Mouse (Mus musculus) ES-CJ7 (cell line): ENCODE results near the gene Cep55.

Experiments used
- DNase-seq: peaks from one replicate; pipeline ENCODE4 v3.0.0; 2011; ENCODE audit warnings: low read depth, low spot score

The Cep55 gene

DNA sequence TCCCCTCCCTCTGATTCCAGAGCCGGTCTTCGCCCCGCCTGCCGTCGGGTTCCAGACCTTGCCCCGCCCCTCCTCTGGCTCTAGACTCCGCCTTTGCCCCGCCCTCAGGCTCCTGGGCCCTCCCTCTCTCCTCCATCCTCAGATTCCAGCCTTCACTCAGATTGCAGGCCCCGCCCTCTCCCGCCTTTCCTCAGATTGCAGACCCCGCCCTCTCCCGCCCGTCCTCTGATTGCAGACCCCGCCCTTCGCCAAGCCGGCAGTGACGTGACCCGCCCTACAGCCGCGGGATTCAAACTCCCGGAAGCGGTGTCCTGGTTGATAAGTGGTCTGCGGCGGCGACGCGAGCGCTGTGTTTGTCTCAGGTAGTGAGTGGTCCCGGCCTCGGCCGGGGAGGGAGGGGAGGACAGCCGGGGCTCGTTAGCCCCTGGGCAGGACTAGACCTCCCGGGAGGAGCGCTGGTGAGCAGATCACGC, at the start of gene Cep55:
Gene Cep55, plus strand, starts transcription at position 292 of the 473 bp plus-strand sequence.
- peak; percentile 99 for DNase-seq

DNA sequence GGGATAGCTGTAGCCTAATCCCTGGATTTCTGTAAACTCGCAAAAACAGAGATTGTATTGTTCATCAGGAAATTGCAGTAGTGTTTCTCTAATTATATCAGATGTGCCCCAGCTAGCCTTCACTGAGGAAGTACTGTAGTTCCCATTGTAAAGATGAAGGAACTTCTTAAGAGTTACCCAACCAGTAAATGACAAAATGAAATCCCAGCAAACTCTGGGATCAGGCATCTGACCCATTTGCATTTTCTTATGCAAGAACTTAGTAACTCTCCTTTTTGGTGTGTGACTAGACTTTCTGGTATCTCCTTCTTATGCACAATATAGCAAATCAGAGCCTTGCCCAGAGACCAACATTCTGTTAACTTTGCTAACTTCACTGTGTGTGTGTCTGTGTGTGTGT, 43.4 kb upstream of the Cep55 start:
- DNase-seq, result no peak

DNA sequence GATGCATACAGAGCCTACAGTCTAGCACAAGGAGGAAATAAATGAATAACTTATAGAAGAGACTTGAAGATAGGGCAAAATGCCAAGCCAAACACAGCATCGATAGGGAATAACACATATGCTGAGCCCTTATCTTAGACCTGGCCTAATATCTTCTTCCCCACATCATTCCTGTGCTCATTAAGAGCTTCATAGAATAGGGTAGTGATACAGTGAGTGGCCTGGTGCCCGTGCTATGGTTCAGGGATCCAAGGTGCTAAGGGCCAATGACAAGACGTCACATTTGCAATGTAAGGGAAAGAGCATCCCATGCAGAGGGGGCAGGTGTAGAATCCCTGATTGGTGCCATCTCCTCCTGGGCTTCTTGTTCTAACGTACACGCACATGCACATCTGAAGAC, 40.4 kb upstream of the Cep55 start:
- DNase-seq, result no peak

DNA sequence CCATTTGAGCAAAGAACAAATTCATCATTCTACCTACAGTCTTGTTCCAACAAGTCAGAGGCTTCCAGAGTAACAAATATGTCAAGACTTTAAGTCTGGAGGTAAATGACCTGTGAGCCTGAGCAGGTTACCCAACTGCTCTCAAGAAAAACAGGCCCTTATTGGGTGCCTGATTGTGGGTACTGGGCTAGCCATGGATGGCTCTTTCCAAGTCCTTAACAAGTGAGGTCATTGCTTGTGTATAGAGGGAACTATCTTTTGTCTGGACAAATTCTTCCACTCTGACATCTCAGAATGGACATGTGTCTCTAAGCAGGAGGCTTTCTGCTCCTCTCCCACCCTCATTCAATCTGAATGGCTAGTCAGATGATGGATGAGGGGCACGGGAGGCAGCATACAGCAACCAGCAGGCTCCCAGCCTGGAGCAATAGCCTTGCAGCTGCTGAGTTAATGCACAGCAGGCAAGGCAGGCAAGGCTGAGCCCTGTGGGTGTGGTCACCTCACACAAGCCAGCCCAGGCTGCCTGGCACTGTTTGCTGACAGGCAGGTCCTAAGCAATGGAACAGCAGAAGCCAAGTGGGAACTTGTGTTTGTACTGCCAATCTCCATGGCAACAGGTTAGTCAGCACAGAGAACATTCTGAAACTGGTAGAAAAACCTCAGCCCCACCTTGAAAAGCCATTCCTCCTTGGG, 39.5 kb upstream of the Cep55 start:
- DNase-seq, result peak; percentile 78

DNA sequence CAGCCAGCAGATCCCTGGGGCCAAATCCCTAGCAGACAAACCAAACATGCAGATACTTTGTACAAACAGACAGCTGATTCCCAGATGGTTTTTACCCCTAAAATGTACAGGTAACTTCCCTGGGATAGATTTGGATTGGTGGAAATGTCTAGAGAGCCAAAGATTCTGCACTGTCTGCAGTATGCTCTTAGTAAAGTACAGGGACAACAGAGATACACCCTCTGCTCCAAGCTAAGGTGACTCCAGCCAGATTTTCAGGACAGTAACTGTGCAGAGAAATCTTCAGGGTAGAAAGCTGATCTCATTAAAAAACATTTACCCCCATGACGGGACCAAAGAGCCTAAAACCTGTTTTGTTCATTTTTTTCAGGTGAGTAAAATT, 38.9 kb upstream of the Cep55 start:
- DNase-seq, result no peak

DNA sequence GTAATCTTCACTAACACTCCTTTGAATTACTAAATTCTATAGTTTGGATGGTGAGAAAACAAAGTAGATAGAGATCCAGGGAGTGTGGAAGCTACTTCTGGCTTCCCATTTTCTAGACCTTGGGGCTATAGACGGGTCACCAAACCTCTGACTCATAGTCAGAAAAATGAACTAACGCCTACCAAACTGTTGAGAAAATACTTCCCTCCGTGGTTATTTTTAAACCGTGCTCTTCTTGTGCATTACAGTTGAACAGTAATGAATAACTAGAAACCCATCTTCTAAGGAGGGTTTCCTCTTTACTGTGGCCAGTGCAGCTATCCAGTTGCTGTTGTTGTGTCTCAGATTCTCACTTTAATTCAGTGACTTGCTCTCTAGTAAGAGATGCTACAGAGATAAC, 32.1 kb upstream of the Cep55 start:
- DNase-seq, result no peak

DNA sequence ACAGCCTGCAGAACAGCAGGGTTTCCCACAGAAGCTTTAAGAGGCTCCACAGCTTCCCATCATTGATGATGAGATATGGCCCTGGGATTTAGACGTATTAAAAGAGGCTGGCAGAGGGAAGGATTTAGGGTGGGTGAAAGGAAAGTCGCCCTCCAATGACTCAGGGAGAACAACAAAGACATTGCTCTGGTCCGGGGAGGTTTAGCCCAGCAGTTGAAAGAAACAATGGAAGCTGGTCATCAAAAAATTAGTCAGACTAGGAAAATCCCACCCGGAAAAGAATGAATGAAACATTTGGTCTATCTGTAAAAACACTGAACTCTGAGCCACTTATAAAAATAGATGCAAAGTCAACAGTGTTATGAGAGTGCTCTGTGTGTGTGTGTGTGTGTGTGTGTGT, 31.2 kb upstream of the Cep55 start:
- DNase-seq, result no peak

DNA sequence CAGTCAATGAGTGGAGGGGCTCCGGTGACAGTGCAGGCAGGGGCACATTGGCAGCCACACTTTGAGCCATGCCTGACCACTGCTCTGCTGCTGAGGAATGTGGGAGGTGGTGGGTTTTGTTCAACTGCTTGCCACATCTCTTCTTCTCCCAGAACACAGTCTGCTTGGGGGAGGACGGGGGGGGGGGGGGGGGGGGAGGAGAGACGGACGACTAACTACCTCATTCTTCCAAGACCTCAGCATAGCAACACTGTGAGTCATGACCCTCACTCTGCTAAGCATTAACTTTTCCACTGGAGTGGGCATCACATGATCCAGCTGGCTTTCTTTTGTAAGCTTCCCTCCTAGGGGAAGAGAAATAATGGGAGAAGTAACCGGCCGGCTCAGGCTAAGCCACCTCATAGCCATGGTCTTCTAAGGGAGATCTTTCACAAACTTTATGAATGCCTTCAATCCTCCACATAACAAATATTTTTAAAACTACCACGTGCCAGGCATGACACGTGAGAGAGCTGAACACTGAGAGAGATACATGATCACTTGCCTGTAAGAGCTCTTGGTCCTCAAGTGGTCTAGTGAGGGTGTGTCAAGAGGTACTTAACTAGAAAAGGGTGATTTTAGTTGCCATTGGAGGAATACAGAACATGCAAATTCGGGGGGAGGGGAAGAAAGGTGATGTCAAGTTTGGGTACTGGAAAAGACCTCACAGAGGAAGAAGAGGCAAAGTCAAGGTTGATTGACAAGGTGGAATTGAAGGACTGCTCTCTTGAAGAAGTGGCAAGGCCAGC, 29.4 kb upstream of the Cep55 start:
- DNase-seq, result peak; percentile 57

DNA sequence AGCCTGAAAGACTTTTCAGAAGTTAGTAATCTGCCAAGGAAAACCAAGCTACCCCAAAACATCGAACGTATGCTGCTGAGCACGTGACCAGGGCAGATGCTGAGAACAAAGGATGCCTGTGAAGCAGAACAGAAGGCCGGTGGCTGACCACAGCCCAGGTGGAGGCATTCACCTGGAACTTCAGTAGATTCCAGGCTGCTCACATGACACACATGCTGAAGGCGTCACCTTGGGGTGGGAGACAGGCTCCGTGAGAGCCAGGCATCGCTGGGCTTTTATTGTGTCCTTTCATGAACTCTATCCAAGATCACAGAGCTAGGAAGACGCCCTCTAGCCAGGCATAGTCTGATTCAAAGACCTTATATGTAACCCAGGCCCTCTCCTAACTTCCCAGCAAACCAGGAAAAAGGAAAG, 28.6 kb upstream of the Cep55 start:
- DNase-seq, result no peak

DNA sequence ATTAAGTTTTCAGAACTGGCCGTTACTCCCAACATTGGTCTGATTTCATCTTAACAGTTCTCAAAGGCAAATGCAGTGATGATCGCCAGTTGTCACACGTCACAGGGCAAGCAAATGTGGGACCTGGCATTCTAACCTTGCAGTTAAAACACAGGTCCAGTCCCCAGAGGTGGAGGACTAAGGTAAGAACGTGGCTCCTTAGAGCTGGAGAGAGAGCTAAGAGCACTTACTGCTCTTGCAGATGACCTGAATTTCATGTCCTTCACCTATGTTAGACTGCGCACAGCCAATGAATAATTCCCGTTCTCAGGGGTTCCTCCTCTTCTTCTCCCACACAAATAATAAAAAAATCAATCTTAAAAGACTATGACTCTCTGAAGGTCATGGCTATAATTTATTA, 27.4 kb upstream of the Cep55 start:
- no peak for DNase-seq

DNA sequence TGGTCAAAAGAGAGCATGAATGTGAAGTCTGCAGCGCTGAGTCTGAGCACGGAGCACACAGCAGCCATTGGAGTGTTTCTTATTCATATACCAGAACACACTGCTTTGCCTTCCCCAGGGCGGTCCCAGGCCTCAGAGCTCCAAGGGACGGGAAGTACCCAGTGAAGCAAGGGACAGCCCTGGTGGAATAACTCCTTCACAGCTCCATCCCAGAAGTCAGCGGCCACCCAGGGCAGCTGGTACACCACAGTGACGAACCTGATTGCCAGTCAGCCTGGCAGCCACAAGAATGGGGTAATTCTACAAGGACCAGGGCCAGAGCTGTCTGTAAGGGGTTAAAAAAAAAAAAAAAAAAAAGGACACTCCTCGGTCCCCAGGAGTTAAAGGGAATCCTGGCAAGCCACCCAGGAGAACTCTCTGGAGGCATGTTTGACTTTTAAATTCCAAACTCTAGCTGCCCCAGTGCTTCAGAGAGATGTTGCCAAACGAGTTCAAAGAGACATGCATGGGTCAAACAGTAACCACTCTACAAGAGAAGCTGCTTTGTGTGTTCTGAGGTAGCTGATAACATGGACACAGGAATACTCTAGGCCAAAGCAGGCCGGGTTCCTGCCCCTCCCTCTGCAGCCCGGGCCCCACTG, 26.8 kb upstream of the Cep55 start:
- no peak for DNase-seq

DNA sequence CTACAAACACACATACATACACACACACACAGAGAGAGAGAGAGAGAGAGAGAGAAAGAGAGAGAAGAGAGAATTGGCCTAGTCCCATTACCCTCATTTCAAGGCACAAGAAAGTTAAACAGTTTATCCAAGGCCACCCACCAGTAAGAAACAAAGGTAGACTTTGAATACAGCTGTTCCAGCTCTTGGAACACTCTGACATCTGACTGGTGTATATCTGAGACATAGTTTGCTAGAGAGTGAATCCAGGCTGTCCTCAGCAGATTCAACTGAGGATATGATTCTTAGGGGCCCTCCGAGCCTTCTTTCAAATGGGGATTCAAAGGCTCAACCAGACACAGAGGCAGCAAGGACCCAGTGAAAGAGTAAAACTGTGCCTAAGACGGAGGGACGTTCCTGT, 25.5 kb upstream of the Cep55 start:
- DNase-seq, result no peak

DNA sequence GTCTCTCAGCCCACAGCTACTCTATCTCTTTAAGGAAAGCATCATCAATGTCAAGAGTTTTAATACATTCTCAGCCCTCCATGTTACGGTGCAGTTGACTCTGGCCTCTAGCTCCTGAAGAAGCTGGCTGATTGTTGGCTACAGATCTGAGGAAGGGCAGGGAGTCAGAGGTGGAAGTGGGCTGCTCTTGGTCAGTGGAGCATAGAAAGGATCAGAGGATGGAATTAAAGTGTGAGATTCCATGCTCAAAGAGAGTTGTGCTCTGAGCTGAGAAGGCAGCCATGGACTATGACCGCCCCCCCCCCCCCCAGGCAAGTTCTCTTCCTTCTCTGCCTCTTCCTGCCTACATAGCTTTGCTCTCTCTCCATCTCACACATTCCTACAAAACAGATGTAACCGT, 24.9 kb upstream of the Cep55 start:
- DNase-seq, result no peak

DNA sequence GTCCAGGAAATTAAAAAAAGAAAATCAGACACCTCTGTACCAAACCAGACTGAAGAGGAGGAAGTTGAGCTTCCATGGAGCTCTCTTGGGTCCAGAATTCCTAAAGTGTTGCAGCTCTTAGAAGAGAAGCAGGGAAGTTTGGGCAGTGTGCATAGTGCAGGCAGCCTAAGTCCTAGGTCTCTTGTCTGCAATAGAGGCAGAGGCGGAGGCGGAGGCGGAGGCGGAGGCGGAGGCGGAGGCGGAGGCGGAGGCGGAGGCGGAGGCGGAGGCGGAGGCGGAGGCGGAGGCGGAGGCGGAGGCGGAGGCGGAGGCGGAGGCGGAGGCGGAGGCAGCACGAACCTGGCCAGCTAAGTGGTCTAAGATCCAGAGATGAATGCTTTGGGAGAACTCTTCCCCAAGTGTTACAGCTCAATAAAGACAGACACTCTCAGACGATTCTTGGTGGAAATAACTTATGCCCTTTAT, 24.1 kb upstream of the Cep55 start:
- no peak for DNase-seq

DNA sequence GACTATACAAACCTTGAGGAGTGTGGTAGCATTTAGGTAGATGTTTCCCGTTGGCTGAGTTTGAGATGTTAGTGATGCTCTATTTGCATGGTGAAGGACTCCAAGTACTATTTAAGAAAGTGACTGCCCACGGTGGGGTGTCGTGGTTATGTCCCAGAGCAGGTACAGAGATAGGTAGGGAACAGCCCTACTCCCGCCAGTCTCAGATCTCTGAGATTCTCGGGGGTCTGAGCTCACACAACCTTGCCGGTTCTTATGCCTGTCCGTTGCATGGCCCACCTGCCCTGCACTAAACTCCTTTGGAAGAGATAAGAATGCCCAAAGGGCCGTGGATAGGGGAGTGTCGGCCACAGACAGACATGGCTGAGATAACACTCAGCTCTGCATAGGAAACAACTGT, 23.7 kb upstream of the Cep55 start:
- no peak for DNase-seq

DNA sequence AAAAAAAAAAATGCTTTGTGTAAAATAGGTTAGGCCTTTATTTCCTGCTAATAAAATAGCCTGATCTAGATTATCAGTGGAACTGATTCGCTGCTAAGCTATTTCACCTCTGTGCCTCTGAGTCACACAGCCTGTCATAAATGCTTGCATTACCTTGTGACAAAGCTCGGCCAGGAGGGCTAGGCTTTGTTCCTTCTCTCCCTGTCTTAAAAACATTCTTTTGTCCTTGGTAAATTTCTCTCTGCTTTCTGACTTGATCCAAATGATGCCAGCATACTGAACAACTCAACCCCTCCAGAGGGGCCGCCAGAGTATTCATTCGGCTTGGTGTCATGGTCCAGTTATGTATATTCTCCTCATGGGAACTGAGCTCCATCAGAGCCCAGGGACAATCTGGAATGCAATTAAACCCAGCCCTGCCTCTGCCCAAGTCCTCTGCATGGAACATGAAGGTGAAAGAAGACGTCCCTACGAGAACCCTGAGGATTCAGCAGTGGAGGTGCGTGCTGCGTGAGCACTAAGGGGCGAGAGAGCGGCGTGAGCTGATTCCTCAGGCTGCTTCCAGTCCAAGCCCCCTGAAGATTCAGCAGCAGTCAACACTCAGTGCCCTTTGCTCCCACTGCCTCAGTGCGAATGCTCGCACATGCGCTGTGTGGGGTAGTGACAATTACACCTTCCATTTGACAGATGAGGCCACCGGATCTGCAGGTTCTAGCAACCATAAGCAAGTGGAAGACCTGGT, 21.6 kb upstream of the Cep55 start:
- no peak for DNase-seq

DNA sequence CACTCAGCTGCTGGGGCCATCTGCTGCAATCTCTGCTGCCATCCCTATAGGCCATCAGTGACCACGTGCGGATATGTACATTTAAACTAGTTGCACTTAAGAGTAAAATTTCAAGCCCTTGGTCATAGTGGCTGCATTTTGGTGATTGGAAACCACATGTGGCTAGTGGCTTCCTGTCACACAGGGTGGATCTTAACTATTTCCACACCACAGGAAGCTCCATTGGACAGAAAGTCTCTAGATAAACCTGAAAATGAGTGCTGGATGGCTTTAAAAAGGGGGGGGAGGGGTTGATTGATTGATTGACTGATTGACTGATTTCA, 21.1 kb upstream of the Cep55 start:
- no peak for DNase-seq

DNA sequence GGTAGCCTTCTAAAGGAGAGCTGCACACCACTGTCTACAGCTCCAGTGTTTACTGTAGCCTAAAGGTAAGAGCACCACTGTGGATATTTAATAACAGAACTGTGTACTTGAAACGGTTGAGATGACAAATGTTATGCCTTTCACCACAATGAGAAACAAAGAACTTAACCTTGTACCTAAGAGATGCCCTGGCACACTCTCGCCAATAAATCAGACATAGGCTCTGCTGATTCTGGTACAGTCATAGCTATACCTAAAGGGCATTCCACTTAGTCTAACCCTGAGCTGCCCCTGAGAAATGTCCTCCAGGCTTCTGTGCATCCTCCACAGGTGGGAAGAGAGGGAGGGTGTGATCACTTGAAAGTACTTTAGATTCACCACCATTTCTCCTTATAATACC, 20.1 kb upstream of the Cep55 start:
- no peak for DNase-seq

DNA sequence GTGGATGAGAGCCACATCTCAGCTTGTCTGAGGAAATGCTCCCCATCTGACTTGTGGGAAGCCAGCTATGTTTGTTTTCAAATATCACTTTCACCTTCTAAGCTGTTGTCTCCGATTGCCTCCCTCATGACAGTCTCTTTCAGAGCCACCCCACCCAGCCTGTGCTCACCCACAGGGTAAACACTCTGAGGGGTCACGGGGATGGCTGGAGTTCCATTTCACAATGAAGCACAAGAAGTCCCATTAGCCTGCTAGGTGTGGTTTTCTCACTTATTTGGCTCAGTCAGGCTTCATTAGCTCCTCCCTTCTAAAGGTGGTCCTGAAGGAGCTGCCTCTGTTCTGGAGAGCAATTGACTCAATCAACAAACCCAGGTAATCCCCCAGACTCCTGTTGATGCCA, 19.0 kb upstream of the Cep55 start:
- no peak for DNase-seq

DNA sequence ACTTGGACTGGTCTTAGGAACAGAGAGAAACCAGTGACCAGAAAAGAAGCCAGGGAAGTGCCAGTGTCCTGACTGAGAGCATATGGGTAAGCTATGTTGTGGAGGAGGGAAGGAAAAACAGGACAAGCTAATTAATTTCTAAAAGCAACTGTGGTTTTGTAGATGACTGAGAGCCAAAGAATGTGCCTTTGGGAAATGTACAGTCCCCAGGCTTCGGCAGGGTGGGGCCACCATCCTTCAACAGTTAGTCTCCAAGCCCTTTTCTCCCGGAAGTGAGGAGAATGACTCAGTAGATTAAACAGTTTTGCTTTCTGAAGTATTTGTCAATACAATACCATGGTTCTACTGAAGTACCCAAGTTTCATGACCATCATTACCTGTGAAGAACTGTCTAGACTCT, 16.5 kb upstream of the Cep55 start:
- DNase-seq, result no peak

DNA sequence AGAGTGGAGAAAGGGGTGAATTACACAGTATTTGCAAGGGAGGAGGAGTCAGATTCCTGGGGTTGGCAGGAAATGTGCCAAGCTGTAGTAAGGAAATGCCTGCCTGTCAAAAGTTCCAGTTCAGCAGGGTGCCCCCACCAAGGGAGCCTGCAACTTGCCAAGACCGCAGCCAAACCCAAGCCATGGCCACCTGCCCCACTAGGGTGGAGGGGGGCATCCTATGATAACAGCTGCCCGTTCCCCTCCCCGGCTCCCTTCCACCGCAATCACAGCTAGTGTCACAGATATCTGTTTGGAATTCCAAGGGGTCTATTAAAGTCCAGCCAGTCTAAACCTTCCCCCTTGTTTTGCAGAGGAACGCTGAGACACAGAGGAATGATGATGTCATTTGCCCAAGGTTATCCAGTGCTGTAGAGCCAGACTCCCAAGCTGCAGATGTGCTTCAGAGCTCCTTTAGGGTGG, 12.5 kb upstream of the Cep55 start:
- peak; percentile 57 for DNase-seq
